Mouse (Mus musculus) urinary bladder, adult 2 months (tissue): ENCODE measurements at regions not wholly inside any gene's neighbourhood (a gene's known extent, or its start where the extent isn't known, plus 50 kb on each side); places are given as distances from the start of the nearest gene placed in this dataset.
A peak's percentile ranks its signal among the peaks of the same experiment; 100 is the strongest.

Experiments used
- DNase-seq: peaks from one replicate; pipeline ENCODE4 v3.0.0; 2022; ENCODE audit warnings: low spot score

- DNase-seq, result no peak
Measured at GRCm38 (mm10) chr7:125263756-125264155, 180.7 kb upstream of the Kdm8 start.

- no peak for DNase-seq
Measured at GRCm38 (mm10) chr7:125270711-125271110, 173.8 kb upstream of the Kdm8 start.

GRCm38 (mm10) chr7:125271356-125271755, 173.1 kb upstream of the Kdm8 start:
- no peak for DNase-seq

- no peak for DNase-seq
Measured at GRCm38 (mm10) chr7:125281371-125281770, 163.1 kb upstream of the Kdm8 start.

GRCm38 (mm10) chr7:125295226-125295625, 149.2 kb upstream of the Kdm8 start:
- no peak for DNase-seq

- no peak for DNase-seq
Measured at GRCm38 (mm10) chr7:125308433-125308832, 136.0 kb upstream of the Kdm8 start.

- DNase-seq, result no peak
Measured at GRCm38 (mm10) chr7:125310971-125311370, 133.5 kb upstream of the Kdm8 start.

- DNase-seq, result no peak
Measured at GRCm38 (mm10) chr7:125313604-125314003, 130.9 kb upstream of the Kdm8 start.

- DNase-seq, result no peak
Measured at GRCm38 (mm10) chr7:125334769-125335168, 109.7 kb upstream of the Kdm8 start.

- DNase-seq, result no peak
Measured at GRCm38 (mm10) chr7:125335586-125336165, 108.8 kb upstream of the Kdm8 start.

GRCm38 (mm10) chr7:125336826-125337225, 107.7 kb upstream of the Kdm8 start:
- no peak for DNase-seq

- no peak for DNase-seq
Measured at GRCm38 (mm10) chr7:125338177-125338751, 106.2 kb upstream of the Kdm8 start.

GRCm38 (mm10) chr7:125340326-125340905, 104.1 kb upstream of the Kdm8 start:
- DNase-seq, result no peak

- no peak for DNase-seq
Measured at GRCm38 (mm10) chr7:125349606-125350005, 94.9 kb upstream of the Kdm8 start.

GRCm38 (mm10) chr7:125354211-125354610, 90.3 kb upstream of the Kdm8 start:
- no peak for DNase-seq

GRCm38 (mm10) chr7:125354956-125355355, 89.5 kb upstream of the Kdm8 start:
- DNase-seq, result no peak

GRCm38 (mm10) chr7:125358016-125358415, 86.5 kb upstream of the Kdm8 start:
- DNase-seq, result no peak

GRCm38 (mm10) chr7:125383021-125383420, 61.5 kb upstream of the Kdm8 start:
- no peak for DNase-seq

- no peak for DNase-seq
Measured at GRCm38 (mm10) chr7:125384171-125384570, 60.3 kb upstream of the Kdm8 start.

GRCm38 (mm10) chr7:125392536-125392935, 51.9 kb upstream of the Kdm8 start:
- DNase-seq, result no peak

GRCm38 (mm10) chr7:125393228-125393627, 51.2 kb upstream of the Kdm8 start:
- DNase-seq, result no peak

- peak; percentile 93 for DNase-seq
Measured at GRCm38 (mm10) chr7:125393654-125394346, 50.7 kb upstream of the Kdm8 start.
